Mouse (Mus musculus) thymus, postnatal 25 days (tissue): ENCODE data around the gene Gspt1.
A peak's percentile ranks its signal among the peaks of the same experiment; 100 is the strongest.
"Not testable (repeated sequence)": the region's sequence is repeated elsewhere in the genome, so short reads cannot be mapped to it uniquely, and the experiment has no call there.

Source experiments
- DNase-seq: peaks from one replicate; pipeline ENCODE4 v3.0.0; 2022

The Gspt1 gene

GRCm38 (mm10) chr16:11253898-11254722 is at the start of gene Gspt1:
Gene Gspt1 (minus strand): TSS chr16:11254325.
- peak; percentile 98 for DNase-seq

GRCm38 (mm10) chr16:11303741-11304140 is 49.6 kb upstream of the Gspt1 start:
- DNase-seq, result no peak

GRCm38 (mm10) chr16:11297700-11298099 is 43.6 kb upstream of the Gspt1 start:
- DNase-seq, result peak; percentile 21

- DNase-seq, result not testable (repeated sequence)
Measured at GRCm38 (mm10) chr16:11295583-11295982, 41.5 kb upstream of the Gspt1 start.

- not testable (repeated sequence) for DNase-seq
Measured at GRCm38 (mm10) chr16:11288873-11289272, 34.7 kb upstream of the Gspt1 start.

- DNase-seq, result no peak
Measured at GRCm38 (mm10) chr16:11285949-11286348, 31.8 kb upstream of the Gspt1 start.

- no peak for DNase-seq
Measured at GRCm38 (mm10) chr16:11284881-11285280, 30.8 kb upstream of the Gspt1 start.

- DNase-seq, result no peak
Measured at GRCm38 (mm10) chr16:11282655-11283232, 28.6 kb upstream of the Gspt1 start.

- no peak for DNase-seq
Measured at GRCm38 (mm10) chr16:11278778-11279177, 24.7 kb upstream of the Gspt1 start.

- no peak for DNase-seq
Measured at GRCm38 (mm10) chr16:11276888-11277287, 22.8 kb upstream of the Gspt1 start.

GRCm38 (mm10) chr16:11271073-11271472 is 16.9 kb upstream of the Gspt1 start:
- DNase-seq, result no peak

GRCm38 (mm10) chr16:11270642-11271041 is 16.5 kb upstream of the Gspt1 start:
- DNase-seq, result no peak

GRCm38 (mm10) chr16:11269808-11270207 is 15.7 kb upstream of the Gspt1 start:
- no peak for DNase-seq

GRCm38 (mm10) chr16:11266556-11266955 is 12.4 kb upstream of the Gspt1 start:
- no peak for DNase-seq

GRCm38 (mm10) chr16:11263266-11263665 is 9.1 kb upstream of the Gspt1 start:
- DNase-seq, result no peak

- no peak for DNase-seq
Measured at GRCm38 (mm10) chr16:11254723-11255164, 619 bp upstream of the Gspt1 start.

GRCm38 (mm10) chr16:11253065-11253831 is 877 bp downstream of the Gspt1 start:
- DNase-seq, result peak; percentile 53

- DNase-seq, result no peak
Measured at GRCm38 (mm10) chr16:11247791-11248190, 6.3 kb downstream of the Gspt1 start.

- DNase-seq, result no peak
Measured at GRCm38 (mm10) chr16:11245767-11246166, 8.4 kb downstream of the Gspt1 start.

- no peak for DNase-seq
Measured at GRCm38 (mm10) chr16:11242401-11242800, 11.7 kb downstream of the Gspt1 start.

GRCm38 (mm10) chr16:11217801-11218200 is 36.3 kb downstream of the Gspt1 start:
- DNase-seq, result no peak

GRCm38 (mm10) chr16:11203600-11204390 is 50.3 kb downstream of the Gspt1 start:
- no peak for DNase-seq
